Mouse (Mus musculus) embryonic facial prominence, embryonic 12.5 days (tissue): ENCODE data around the gene Actr1a. TPM values are rescaled to one million over a fixed set of nuclear protein-coding genes. Genes with fewer than 3 reads are reported as not detected.
A peak's percentile ranks its signal among the peaks of the same experiment; 100 is the strongest.

Experiments
- ATAC-seq: fragments of 200-750 bp; cut with Nextera tagmentation; 2 replicates; pipeline ENCODE4 v1.8.0; 2017; ENCODE audit not compliant: insufficient number of reproducible peaks, insufficient read depth, low FRiP score, low TSS enrichment
- H3K27ac ChIP-seq: fragments of 300-500 bp; sonication (generic); 2 replicates; pipeline ENCODE4 v1.5.1; 2016; ENCODE audit warnings: mild to moderate bottlenecking
- H3K27me3 ChIP-seq: fragments of 300-500 bp; sonication (generic); 2 replicates; pipeline ENCODE4 v1.6.1; 2016; ENCODE audit warnings: mild to moderate bottlenecking, moderate library complexity
- H3K36me3 ChIP-seq: fragments of 300-500 bp; sonication (generic); 2 replicates; pipeline ENCODE4 v1.6.1; 2016; ENCODE audit warnings: mild to moderate bottlenecking
- H3K4me1 ChIP-seq: fragments of 300-500 bp; sonication (generic); 2 replicates; pipeline ENCODE4 v1.6.1; 2016
- H3K4me2 ChIP-seq: fragments of 300-500 bp; sonication (generic); replicated peaks from 2 replicates; pipeline ENCODE4 v1.6.1; 2016; ENCODE audit warnings: mild to moderate bottlenecking, moderate library complexity
- H3K4me3 ChIP-seq: fragments of 300-500 bp; sonication (generic); 2 replicates; pipeline ENCODE4 v1.5.1; 2016; ENCODE audit warnings: mild to moderate bottlenecking
- H3K9ac ChIP-seq: fragments of 300-500 bp; sonication (generic); 2 replicates; pipeline ENCODE4 v1.6.1; 2016; ENCODE audit warnings: mild to moderate bottlenecking, moderate library complexity
- H3K9me3 ChIP-seq: fragments of 300-500 bp; sonication (generic); 2 replicates; pipeline ENCODE4 v1.6.1; 2016; ENCODE audit warnings: mild to moderate bottlenecking, moderate library complexity
- WGBS: fragments of 180-500 bp; shearing (Covaris S2); methylation state at CpG from one replicate; pipeline ENCODE4 v1.1.7; 2016; 5-methylcytosine and 5-hydroxymethylcytosine counted together
- polyA plus RNA-seq: library from polyadenylated mRNA; unstranded; fragments of >200 nt; fragmentation: Nextera tagmentation; extraction: Ambion mirVana; gene quantifications from 2 replicates; pipeline ENCODE4 v1.2.1, GENCODE M21; 2016

Actr1a gene
- polyA plus RNA-seq, 1 experiment from 2014 or later: 161 TPM

- Histone ChIP-seq H3K4me2 (no peak overlapping the region), H3K27ac (no peak overlapping the region), H3K36me3 (no peaks in the 10 kb centered on the region), H3K9ac (no peak overlapping the region), H3K4me1 (no peaks in the 10 kb centered on the region), H3K4me3 (no peak overlapping the region), H3K9me3 (no peaks in the 10 kb centered on the region), H3K27me3 (no peaks in the 10 kb centered on the region)
- WGBS: 87% methylated on average over 23 of the region's 23 CpGs
- ATAC-seq: no peak
These were observed 27.6 kb downstream of the Actr1a start for GRCm38 (mm10) chr19:46367798-46368590.

GRCm38 (mm10) chr19:46363294-46364009 lies 32.1 kb downstream of the Actr1a start:
- H3K4me2 ChIP-seq: no peak overlapping the region
- WGBS: 80% methylated on average over 11 of the region's 11 CpGs
- no peak for ATAC-seq

GRCm38 (mm10) chr19:46362104-46362503 lies 33.4 kb downstream of the Actr1a start:
- H3K4me2 ChIP-seq: no peak overlapping the region
- H3K27ac ChIP-seq: no peak overlapping the region
- H3K4me1 ChIP-seq: peaks cover 2% of the 10 kb centered on the region; the same call in 1 of the 2 replicates
- peaks cover 17% of the 10 kb centered on the region for H3K27me3 ChIP-seq
- no peaks in the 10 kb centered on the region for H3K9me3 ChIP-seq
- H3K9ac ChIP-seq: no peak overlapping the region
- 86% methylated on average over 8 of the region's 8 CpGs for WGBS
- H3K36me3 ChIP-seq: no peaks in the 10 kb centered on the region
- no peak overlapping the region for H3K4me3 ChIP-seq
- ATAC-seq: no peak

More at GRCm38 (mm10) chr19:46363294-46364009, 32.1 kb downstream of the Actr1a start:
- Histone ChIP-seq H3K9me3 (no peaks in the 10 kb centered on the region), H3K4me1 (no peaks in the 10 kb centered on the region), H3K9ac (no peak overlapping the region), H3K27ac (no peak overlapping the region), H3K36me3 (no peaks in the 10 kb centered on the region), H3K27me3 (peaks cover 3% of the 10 kb centered on the region), H3K4me3 (no peak overlapping the region)

GRCm38 (mm10) chr19:46358381-46358780 lies 37.2 kb downstream of the Actr1a start:
- H3K27me3 ChIP-seq: peaks cover 20% of the 10 kb centered on the region
- peaks cover 6% of the 10 kb centered on the region; the same call in 1 of the 2 replicates for H3K4me1 ChIP-seq
- H3K4me2 ChIP-seq: no peak overlapping the region
- no peak for ATAC-seq
- 52% methylated on average over 4 of the region's 4 CpGs for WGBS
- H3K9me3 ChIP-seq: no peaks in the 10 kb centered on the region
- H3K4me3 ChIP-seq: no peak overlapping the region
- no peak overlapping the region for H3K9ac ChIP-seq
- no peaks in the 10 kb centered on the region for H3K36me3 ChIP-seq
- no peak overlapping the region for H3K27ac ChIP-seq

GRCm38 (mm10) chr19:46357344-46358280 lies 37.9 kb downstream of the Actr1a start:
- H3K4me1 ChIP-seq: peaks cover 6% of the 10 kb centered on the region; the same call in 1 of the 2 replicates
- peak overlapping the region; percentile 41 for H3K4me3 ChIP-seq
- peaks cover 20% of the 10 kb centered on the region for H3K27me3 ChIP-seq
- no peak overlapping the region for H3K27ac ChIP-seq
- peak overlapping the region; percentile 41; the same call in 1 of the 2 replicates for H3K9ac ChIP-seq
- WGBS: 16% methylated on average over 25 of the region's 25 CpGs
- no peak for ATAC-seq
- no peaks in the 10 kb centered on the region for H3K9me3 ChIP-seq
- peak overlapping the region; percentile 68 for H3K4me2 ChIP-seq
- no peaks in the 10 kb centered on the region for H3K36me3 ChIP-seq

GRCm38 (mm10) chr19:46356701-46357138 lies 38.8 kb downstream of the Actr1a start:
- H3K27ac ChIP-seq: no peak overlapping the region
- H3K9me3 ChIP-seq: no peaks in the 10 kb centered on the region
- H3K4me3 ChIP-seq: peak overlapping the region; percentile 41
- WGBS: 1% methylated on average over 29 of the region's 29 CpGs
- H3K4me1 ChIP-seq: peaks cover 6% of the 10 kb centered on the region; the same call in 1 of the 2 replicates
- ATAC-seq: peak; percentile 89
- H3K4me2 ChIP-seq: peak overlapping the region; percentile 68
- no peaks in the 10 kb centered on the region for H3K36me3 ChIP-seq
- H3K27me3 ChIP-seq: peaks cover 20% of the 10 kb centered on the region
- H3K9ac ChIP-seq: peak overlapping the region; percentile 41

GRCm38 (mm10) chr19:46350168-46350932 lies 45.2 kb downstream of the Actr1a start, which contains the start of gene 2310034G01Rik:
TSS of gene 2310034G01Rik (minus strand) at chr19:46350302.
- Histone ChIP-seq H3K9me3 (no peaks in the 10 kb centered on the region), H3K36me3 (no peaks in the 10 kb centered on the region), H3K27me3 (peaks cover 7% of the 10 kb centered on the region; the same call in 1 of the 2 replicates), H3K27ac (peak within 1 kb of the TSS; percentile 72), H3K9ac (peak within 1 kb of the TSS; percentile 83), H3K4me1 (peaks cover 10% of the 10 kb centered on the region; the same call in 1 of the 2 replicates), H3K4me3 (peak within 1 kb of the TSS; percentile 67), H3K4me2 (peak within 1 kb of the TSS; percentile 86)
- ATAC-seq: no peak
- 64% methylated on average over 10 of the region's 10 CpGs for WGBS

GRCm38 (mm10) chr19:46349550-46349949 lies 46.0 kb downstream of the Actr1a start:
- Histone ChIP-seq H3K4me2 (peak overlapping the region; percentile 86), H3K36me3 (no peaks in the 10 kb centered on the region), H3K27me3 (peaks cover 11% of the 10 kb centered on the region; the same call in 1 of the 2 replicates), H3K4me3 (peak overlapping the region; percentile 67), H3K9me3 (no peaks in the 10 kb centered on the region), H3K4me1 (peaks cover 10% of the 10 kb centered on the region; the same call in 1 of the 2 replicates), H3K27ac (no peak overlapping the region), H3K9ac (peak overlapping the region; percentile 83)
- 26% methylated on average over 6 of the region's 6 CpGs for WGBS
- ATAC-seq: peak; percentile 30; the same call in 1 of the 2 replicates

GRCm38 (mm10) chr19:46348761-46349458 lies 46.6 kb downstream of the Actr1a start:
- H3K4me3 ChIP-seq: peak overlapping the region; percentile 67
- no peaks in the 10 kb centered on the region for H3K9me3 ChIP-seq
- under 1% methylated on average over 78 of the region's 78 CpGs for WGBS
- H3K27me3 ChIP-seq: peaks cover 16% of the 10 kb centered on the region; the same call in 1 of the 2 replicates
- H3K9ac ChIP-seq: peak overlapping the region; percentile 83
- peak overlapping the region; percentile 86 for H3K4me2 ChIP-seq
- peak; percentile 77 for ATAC-seq
- H3K27ac ChIP-seq: peak overlapping the region; percentile 72
- H3K36me3 ChIP-seq: no peaks in the 10 kb centered on the region
- H3K4me1 ChIP-seq: peaks cover 10% of the 10 kb centered on the region; the same call in 1 of the 2 replicates
